Mouse (Mus musculus): ENCODE data around the gene Hip1.

The Hip1 gene

DNA sequence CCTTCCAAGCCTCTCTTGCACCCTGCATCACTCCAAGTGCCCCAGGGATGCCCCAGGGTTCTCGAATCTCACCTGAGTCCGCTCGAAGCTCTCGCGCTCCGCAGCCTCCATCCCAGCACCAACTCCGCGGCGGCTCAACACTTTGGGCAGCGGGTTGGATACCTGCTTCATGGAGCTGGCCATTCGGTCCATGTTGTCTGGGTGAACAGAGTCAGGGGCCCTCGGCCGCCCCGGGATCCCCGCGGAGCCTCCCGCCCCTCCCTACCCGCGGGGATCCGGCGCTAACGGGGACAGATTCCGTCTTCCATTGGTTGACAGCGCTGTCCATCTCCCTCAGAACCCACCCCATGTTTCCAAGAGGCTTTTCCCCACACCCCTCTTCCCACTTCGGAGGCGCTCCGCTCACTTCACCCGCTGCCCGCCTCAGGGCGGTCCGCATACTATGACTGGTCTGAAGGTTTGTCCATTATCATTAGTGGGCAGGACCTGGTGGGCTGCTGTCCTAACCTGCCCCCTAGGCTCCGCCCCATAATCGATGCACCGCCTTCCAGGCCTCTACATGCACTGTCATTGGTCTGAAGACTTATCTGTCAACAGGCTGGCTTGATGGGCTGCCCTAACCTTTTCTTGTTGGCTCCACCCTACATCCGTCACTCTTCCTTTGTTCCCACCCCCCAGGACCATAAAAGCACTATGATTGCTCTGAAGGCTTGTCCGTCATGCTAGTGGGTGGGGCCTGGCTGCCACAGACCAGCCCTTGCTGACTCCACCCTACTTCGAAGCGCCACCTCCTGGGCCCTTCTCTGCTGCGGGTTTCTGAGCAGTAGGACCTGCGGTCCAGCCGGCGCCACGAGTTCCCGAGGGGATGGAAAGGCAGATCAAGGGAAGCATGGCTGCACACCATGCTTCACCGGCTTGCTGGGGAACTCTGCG, at the start of gene Hip1:
Gene Hip1, minus strand, starts transcription at position 256 of the 933 bp plus-strand sequence.
- peak; percentile 90 for DNase-seq (ENCODE audit: low read depth)

DNA sequence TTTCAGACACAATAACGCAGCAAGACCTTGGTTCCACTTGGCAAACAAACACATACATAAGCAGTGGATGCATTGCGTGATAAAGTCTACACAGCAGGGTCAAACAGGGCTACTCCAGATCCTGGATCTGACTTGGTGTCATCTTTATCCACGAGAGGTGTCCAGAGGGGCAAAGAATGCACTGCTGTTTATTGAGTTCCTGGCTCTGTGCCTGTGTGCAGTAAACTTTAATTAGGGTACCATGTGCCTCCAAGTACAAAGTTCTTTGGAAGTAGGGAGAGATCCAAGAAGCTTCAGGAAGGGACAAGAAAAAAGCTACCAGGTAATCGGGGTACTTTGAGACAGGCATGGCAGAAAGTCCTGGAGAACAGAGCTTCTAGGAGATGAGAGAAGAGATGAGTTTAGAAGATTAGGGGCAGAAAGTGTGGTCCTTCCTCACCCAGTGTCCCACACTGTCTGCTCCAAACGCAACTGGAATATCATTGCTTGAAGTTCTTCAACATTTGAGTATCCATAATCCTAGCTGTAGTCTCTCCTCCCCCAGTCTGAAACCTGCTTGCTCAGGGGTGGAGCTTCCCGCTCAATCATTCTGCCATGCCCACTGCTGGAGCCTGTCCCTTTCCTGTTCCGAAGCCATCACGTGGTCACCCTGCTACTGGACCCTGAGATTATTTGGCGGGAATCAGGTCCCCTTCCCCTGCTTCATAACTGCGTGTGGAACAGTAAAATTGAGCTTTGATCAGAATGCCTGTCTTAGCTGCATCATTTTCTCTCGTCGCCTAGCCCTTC, 45.3 kb upstream of the Hip1 start:
- DNase-seq (ENCODE audit: low read depth), result no peak

DNA sequence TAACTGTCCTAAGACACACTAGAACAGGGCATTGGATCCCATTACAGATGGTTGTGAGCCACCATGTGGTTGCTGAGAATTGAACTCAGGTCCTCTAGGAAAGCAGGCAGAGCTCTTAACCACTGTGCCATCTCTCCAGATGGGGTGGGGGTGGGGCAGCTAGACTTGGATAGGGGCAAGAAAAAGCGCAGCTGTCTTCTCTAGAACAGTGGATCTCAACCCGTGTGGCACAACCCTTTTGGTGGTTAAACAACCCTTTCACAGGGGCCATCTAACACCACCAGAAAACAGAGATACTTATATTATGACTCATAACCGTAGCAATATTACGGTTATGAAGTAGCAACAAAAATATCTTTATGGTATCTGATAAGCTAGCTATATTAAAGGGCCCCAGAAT, 42.8 kb upstream of the Hip1 start:
- no peak for DNase-seq (ENCODE audit: low read depth)

DNA sequence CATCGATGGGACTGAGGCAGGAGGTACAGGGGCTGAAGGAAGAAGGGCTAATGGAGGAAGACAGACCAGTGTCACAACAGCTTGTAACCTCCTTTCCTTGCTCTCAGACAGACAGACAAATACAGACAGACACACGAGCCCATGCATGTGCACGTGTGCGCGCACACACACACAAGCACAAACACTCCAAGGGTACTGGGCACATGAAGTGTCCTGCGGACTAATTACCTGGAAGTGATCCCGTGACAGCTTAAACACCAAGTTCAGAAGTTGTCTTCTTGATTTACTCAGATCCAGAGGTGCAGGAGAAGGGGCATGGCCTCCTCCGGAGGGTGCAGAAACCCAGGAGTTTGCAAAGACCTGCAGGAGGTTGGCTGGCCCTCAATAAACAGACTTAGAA, 40.8 kb upstream of the Hip1 start:
- DNase-seq (ENCODE audit: low read depth), result no peak

DNA sequence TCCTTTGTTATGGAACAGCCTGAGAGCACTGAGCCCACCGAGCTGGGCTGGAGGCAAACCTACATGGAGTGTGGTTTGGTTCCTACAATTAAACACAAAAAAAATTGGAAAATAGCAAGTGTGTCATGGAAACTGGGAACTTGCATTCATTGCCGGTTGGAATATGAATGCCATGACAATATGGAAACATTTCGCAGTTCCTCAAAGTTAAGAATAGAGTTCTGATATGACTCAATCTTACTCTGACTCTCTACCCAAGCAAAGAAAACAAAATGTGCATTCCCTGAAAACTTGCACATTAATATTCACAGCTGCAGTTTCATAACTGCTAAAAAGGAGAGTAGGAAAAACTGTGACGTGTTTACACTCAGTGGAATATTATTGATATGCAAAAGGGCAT, 37.4 kb upstream of the Hip1 start:
- DNase-seq (ENCODE audit: low read depth), result no peak

DNA sequence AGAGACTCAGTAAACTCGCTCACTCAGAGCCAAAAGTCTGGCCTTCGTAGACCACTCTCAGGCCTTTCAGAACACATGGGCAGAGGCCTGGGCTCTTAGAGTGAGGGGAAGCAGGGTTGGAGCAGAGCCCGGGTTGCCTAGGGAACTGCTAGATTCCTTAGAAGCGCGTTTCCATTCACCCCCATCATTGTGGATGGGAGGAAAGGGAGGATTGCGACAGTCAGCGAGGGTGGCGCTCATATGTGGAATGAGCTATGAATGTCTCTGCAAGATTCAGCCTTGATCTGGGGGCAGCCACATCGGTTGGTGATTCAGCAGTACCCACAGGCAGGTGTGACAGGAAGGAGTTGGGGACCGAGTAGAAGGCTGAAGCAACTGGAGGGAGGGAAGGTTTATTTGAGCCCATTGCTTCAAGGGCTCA, 34.4 kb upstream of the Hip1 start:
- DNase-seq (ENCODE audit: low read depth), result no peak

DNA sequence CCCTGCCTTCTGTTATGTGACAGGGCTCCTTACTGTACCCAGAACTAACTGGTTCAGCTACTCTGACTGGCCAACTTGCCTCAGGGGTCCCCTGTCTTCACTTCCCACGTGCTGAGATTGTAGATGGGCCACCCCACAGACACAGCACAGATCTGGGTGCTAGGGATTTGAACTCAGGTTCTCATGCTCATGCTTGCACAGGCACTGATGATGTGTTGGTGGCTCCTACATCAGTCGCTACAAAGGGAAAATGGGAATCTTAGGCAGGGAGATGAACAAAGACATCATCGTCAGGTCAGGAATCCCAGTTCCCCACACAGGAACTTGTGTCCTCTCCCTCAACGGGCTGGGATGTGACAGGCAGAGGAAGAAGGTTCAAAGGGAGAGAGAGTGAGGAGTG, 31.1 kb upstream of the Hip1 start:
- no peak for DNase-seq (ENCODE audit: low read depth)

DNA sequence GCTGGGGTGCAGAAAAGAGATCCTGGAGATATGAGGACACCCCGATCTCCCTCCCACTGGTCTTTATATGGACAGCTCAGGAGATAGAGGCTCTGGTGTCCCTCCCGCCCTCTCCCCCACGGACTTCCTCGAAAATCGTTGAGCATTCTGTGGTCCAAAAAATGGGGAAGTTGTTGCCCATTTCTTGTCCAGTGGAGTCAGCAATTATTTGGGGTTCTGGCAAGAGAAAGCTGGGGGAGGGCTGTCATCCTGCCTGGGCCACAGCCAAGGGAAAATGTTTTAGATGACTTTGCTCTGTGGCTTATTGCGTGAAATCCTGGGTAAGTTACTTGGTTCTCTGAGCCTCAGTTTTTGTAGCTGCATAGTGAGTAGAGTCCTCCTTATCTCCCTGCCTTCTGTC, 28.1 kb upstream of the Hip1 start, which contains the start of gene Ccl24:
Gene Ccl24, minus strand, starts transcription at position 44 of the 400 bp plus-strand sequence.
- DNase-seq (ENCODE audit: low read depth), result no peak

DNA sequence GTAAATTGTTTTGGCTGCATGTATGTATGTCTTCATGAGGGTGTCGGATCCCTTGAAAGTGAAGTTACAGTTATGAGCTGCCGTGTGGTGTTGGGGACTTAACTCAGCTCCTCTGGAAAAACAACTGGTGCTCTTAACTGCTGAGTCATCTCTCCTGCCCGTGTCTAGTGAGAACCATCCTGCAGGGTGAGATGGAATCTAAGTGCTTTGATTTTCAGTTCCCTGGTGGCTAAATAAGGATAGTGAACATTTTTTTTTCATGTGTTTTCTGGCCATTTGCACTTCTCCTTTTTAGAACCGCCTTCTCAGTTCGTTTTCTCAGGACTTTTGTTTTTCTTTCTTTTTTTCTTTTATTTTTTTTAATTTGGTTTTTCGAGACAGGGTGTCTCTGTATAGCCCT, 23.8 kb upstream of the Hip1 start:
- no peak for DNase-seq (ENCODE audit: low read depth)

DNA sequence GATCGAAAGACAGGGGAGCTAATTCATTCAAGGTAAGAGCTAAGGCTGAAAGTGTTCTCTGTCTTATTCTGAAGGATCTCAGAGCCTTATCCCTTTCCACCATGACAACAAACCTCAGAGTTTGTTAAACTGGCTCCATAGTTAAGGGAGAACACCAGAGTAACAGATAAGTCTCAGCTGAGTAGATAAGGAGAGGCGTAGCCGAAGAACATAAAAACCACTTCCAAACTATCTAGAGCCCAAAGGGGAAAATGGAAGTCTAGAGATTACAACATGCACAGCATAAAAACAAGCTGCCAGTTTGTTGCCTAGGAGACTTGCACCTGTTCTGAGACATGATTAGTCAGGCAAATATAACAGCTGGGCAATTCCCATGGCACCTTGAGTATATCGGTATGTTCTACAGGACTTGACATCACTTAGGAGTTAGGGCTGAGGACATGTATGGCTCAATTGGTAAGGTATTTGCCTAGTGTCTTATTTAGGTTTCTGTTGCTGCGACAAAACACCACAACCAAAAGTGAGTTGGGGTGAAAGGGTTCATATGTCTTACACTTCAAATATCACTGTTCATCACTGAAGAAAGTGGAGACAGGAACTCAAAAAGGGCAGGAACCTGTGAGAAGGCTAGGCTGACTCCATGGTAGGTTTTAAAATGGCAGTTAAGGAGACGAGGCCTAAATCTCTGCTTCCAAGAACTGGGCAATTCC, 22.8 kb upstream of the Hip1 start:
- no peak for DNase-seq (ENCODE audit: low read depth)

DNA sequence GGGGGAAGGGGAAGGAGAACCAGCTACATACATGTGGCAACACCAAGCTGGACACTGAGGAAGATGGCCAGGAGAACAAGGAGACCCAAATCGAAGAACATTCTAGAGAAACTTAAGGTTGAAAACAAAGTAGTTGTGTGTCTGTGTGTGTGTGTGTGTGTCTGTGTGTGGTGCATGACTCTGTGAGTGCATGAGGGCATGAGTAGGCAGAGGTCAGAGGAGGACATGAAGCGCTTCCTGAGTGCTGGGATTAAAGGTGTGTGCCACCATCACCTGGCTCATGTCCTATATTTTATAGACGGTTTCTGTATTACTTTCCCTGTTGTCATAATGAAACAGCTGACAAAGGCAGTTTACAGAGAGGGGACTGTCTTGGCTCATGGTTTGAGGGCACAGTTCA, 18.5 kb upstream of the Hip1 start, which contains the start of gene Ccl26:
Gene Ccl26, minus strand, starts transcription at position 101 of the 400 bp plus-strand sequence.
- DNase-seq (ENCODE audit: low read depth), result no peak

DNA sequence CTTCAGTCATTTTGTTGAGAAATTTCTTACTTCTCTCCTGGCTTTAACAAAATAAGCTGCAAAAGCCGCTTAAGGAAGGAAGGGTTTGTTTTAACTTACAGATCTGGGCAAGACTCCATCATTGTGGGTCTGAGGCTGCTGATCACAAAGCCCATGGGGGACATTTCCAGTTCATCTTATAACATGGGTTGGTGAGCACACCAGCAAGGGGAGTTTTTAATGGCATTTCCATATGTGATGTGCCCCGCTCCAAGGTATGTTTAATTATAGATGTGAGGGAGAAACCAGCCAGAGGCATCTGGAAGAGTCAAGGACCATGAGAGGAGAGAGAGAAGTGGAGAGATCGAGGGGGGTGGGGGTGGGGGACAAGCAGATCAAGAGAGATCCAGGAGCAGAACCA, 12.8 kb upstream of the Hip1 start:
- DNase-seq (ENCODE audit: low read depth), result no peak

DNA sequence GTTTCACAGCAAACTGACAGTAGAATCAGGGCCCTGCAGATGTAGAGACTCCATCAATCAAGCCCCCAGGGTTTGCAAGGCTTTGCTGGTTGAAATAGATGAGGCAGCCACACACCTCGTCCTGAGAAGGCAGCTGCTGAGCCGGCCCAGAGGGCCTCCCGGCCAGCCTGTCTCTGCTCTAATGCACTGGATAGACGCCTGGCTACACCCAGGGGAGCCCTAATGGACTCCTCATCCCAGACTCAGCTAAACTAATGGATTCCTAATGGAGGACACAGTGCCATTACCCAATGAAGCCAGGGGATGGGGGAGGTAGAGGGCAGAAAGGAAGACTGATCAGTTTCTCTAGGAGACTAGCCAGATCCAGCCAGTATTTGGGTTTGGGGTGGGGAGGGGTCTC, 12.1 kb upstream of the Hip1 start:
- DNase-seq (ENCODE audit: low read depth), result no peak

DNA sequence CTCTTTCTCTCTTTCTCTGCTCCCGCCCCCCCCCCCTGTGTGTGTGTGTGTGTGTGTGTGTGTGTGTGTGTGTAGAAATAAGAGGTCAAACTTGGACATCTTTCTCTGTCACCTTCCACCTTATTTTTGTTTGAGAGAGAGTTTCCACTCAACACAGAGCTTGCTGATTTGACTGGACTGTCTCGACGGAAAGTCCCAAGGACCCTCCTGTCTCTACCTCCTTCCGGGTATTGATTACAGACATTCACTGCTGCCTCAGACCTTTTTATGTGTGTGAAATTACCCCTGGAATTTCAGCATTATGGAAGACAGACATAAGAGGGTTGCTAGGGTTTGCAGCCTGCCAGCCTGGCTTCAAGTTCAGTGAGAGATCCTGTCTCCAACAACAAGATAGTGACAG, 11.3 kb upstream of the Hip1 start:
- no peak for DNase-seq (ENCODE audit: low read depth)

DNA sequence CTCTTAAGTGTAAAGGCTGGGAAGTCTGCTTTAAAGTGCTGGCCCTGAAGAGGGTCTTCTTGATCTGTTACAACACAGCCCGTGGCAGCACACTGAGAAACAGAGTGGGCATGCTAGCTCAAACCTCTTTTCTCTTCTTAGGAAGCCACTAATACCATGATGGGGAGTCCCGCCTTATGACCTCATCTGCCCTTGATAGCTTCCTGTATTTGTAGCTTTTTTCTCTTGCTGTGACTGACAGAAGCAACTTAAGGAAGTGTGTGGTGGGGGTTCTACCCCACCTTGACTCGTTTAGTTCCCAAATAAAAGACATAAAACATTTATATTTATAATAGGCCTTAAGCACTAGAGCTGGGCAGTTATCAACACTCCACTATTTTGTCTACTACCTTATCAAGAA, 6.7 kb upstream of the Hip1 start:
- DNase-seq (ENCODE audit: low read depth), result no peak

DNA sequence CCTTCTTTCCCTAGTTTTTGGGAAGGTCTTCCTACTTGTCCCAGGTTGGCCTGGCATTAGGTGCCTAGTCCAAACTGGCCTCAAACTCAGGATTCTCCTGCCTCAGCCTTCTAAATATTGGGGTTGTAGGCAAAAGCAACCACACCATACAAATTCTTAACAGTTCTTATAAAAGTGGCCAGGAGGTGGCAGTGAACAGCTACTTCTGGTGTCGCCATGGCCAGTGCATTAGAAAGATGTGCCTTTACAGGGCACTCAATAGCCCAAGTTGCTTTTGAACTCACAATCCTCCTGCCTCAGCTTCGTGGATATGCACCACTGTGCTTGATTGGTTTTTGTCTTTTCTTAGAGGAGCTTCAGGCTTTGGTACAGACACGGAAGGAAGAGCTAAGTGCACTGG, 6.0 kb upstream of the Hip1 start:
- DNase-seq (ENCODE audit: low read depth), result no peak

DNA sequence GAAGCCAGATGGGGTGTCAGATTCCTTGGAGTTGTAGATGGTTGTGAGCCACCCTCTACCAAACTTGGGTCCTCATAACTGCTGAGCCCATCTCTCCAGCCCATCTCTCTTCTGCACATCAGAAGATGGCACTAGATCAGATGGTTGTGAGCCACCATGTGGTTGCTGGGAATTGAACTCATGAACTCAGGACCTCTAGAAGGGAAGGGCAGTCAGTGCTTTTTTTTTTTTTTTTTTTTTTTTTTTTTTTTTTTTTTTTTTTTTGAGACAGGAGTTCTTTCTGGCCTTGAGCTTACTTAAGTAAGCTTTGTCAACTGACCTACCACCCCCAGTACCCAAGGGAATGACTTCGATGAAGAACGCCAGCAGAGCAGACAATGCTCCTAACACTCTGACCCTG, 3.1 kb upstream of the Hip1 start:
- DNase-seq (ENCODE audit: low read depth), result no peak

DNA sequence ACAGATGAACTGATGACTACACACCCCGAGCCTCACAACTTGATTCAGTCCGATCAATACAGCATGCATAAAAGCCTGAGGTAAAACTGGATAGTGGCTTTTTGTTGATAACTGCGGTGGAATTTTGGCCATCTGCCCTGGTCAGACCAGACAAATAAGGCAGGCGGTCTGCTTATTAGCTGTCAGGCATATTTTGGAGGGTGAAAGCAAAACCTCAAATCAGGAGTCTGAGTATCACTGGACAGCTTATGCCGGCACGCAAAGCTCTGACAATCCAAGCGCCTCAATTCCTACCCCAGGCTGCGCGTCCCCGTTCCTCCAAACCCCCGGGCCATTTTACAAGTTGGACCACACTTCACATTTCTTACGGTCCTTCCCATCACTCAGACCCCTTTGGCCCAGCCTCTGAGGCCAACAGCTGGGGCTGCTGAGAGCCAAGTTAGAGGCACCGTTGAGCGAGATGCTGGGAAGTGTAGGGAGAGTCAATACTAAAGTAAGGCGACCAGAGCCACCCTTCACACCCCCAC, 825 bp downstream of the Hip1 start:
- no peak for DNase-seq (ENCODE audit: low read depth)

DNA sequence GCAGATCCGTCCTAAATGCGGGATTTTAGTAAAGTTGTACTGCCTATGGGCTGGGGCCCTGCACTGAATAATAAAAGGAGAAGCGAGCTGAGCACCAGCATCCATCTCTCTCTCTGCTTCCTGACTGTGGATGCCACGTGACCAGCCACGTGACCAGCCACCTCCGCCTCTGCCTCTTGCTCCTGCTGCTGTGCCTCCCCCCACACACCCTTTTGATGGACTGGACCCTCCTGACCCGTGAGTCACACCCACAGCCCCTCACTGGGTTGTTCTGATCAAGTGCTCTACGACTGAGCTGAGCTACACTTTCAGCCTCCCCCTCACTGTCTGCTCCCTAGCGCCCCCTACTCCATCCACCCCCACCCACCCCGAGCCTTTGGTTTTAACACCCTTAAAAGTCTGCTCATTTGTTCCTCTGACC, 7.1 kb downstream of the Hip1 start:
- no peak for DNase-seq (ENCODE audit: low read depth)

DNA sequence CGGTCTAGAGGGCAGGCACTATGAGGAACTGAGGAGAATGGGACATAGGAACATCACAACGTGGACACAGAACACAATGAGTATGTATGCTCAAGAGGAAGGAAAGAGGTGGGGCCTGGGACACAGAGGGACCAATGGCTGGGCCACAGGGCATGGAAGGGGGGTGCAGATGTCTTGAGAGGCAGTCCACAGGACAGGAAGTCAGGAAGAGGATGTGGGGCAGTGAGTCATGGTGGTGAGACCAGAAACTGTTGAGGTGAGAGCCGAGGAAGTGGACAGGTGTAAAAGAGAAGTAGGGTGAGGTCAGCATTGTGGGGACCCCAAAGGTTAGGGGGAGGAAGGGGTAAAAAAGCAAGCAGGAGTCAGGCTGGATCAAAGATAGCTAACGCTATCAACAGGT, 7.6 kb downstream of the Hip1 start:
- no peak for DNase-seq (ENCODE audit: low read depth)

DNA sequence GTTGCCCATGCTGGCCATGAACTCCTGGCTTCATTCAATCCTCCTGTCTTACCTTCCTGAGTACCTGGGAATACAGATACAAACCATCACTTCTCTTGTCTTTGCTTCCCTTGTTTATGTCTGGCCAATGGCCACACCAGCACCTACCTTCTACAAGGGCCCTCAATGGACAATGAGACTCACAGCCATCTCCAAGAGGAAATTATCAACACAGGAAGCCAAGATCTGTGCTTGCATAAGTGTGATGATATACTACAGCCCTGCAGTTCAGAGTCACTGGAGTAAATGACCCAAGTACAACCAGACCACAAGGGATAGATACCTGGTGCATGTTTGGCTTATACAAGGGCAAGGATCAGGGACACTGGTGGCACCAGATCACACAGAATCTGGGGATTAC, 9.1 kb downstream of the Hip1 start:
- DNase-seq (ENCODE audit: low read depth), result no peak

DNA sequence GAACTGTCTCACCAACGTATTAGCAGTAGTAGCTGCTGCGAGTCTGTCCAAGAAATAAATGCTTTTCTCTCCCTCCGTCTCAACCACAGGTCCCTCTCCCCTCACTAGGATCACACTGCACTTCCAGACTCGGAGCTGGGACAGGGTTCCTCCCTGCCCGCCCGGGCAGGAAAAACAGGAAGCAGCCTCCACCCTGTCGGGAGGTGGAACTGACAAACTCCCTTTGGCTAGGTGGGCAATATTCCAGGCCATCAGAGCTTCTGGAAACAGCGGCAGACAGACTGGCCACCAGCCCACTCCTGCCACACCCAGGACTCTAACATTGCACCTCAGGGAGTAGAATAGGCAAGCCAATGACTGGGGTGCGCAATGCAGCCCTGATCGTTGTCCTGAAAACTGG, 11.5 kb downstream of the Hip1 start:
- DNase-seq (ENCODE audit: low read depth), result no peak

Data from c-Kit-positive CD71-positive TER-119-negative erythroid progenitor cells, embryonic 14.5 days (primary cell).